Mouse (Mus musculus) activated CD4-positive, CD25-positive, alpha-beta regulatory T cell, adult 4 months (primary cell): ENCODE data around the gene Adh7. TPM values are rescaled to one million over a fixed set of nuclear protein-coding genes. Genes with fewer than 3 reads are reported as not detected.
A peak's percentile ranks its signal among the peaks of the same experiment; 100 is the strongest.

Experiments
- ATAC-seq: one replicate; pipeline ENCODE4 v1.8.0; 2017
- polyA plus RNA-seq, 2 experiments: library from polyadenylated mRNA; unstranded; fragments of 100-300 nt; shearing (Covaris generic); gene quantifications; one replicate each; pipeline ENCODE4 v1.2.1; 2017

Gene Adh7
- polyA plus RNA-seq, 2 experiments from 2014 or later, result not detected

DNA sequence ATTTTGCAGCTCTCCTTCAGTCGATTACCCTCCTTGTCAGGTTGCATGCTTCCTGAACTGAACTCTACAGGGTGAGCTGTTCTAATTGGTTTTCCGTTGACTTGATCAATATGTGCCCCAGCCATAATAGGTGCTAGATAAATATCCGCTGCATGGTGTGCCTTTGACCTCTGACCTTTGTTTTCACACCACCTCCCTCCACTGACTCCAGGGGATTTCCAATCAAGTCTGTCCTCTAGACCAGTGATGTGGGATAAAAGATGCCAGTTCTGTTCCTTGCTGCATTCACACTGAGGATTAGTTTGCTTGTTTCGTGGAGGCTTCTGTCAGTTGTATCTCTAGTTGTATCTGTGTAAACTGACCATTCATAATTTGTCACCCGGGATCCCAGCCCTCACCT is 36.6 kb downstream of the Adh7 start:
- no peak for ATAC-seq

DNA sequence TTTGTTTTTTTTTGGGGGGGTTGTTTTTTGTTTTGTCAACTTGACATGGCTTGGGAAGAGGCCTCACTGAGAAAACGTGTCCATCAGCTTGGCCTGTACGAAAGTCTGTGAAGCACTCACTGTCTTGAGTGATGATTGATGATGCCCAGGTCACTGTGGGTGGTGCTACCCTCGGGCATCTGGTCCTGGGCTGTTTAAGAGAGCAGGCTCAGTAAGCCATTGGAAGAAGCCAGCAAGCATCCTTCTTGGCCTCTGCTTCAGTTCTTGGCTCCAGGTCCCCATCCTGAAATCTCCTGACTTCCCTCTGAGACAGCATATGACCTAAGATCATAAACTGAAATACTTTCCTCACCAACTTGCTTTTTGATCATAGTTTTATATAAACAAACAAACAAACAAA is 37.8 kb downstream of the Adh7 start:
- ATAC-seq, result no peak

DNA sequence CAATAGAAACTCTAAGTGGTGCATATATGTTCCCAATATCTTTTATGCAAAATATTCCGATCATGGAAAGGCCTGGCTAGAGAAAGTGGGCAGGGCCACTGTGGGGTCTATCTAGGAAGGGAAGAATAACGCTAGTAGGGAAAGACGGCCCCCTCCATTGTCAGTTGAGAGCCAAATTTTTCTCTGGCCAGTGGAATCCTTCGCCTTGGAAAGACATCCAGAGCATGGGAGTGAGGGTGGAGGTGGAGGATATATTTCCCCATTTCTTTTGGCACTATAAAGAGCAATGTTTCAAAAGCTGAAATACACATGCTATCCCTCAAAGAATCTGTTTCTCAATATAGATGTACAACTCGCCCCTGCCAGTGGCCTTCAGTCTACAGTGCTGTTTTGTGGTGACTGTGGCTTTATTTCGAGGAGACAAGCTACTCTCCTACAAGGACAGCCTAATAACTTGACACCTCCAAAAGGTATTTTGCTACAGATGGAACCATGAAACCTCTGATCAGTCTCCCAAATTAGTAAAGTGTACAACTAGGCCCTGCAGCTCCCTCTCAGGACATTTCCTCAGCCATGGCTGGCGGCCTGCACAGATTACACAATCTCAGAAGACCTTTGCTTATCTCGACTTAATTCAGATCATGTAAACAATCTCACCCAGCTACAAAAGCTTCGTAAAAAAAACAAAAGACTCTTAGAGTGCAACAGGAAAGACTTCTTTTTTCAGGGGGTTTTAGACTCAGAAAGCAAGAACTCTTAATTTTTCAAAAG is 38.4 kb downstream of the Adh7 start:
- ATAC-seq, result no peak

DNA sequence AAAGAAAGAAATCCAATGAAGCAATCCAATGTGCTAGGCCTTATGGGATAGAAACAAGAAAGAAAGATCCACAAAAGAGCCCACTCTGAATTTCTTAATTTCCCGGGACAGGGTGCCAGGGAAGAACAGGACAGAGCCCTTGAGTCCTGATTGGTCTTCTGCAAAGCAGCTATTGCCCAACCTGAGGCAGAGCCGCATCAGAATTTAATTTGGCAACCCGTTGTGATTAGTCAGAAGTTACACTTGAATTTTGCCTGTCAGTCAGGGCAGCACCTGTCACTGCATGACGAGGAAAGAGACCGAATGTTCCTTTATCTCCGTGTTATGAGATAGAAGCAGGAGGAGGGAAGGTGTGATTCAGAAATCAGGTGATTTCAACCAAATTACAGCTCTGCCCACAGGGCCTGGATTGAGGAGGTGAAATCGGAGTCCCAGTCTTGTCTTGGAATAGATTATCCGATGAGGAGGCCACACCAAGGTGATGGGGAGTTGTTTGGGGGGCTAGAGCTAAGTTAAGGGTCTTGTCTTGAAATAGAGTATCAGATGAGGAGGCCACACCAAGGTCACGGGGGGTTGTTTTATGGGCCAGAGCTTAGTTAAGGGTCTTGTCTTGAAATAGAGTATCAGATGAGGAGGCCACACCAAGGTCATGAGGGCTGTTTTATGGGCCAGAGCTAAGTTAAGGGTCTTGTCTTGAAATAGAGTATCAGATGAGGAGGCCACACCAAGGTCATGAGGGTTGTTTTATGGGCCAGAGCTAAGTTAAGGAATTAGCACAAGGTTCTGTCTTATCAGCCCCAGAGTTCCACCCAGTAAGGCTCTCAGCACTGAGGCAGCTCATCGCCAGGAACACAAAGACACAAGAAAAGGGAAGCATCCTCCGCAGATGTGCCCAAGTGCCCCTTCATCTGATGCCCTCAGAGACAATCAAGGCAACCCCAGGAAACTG is 43.4 kb downstream of the Adh7 start, which contains the start of gene Adh1:
TSS of gene Adh1 (plus strand) at position 271 of the 949 bp plus-strand sequence.
- ATAC-seq, result no peak

GRCm38 (mm10) chr3:138262568-138262967 is 45.0 kb downstream of the Adh7 start:
- ATAC-seq, result no peak

- ATAC-seq, result no peak
Observed at GRCm38 (mm10) chr3:138263154-138263930, 45.8 kb downstream of the Adh7 start.

GRCm38 (mm10) chr3:138264648-138265047 is 47.1 kb downstream of the Adh7 start:
- peak; percentile 59 for ATAC-seq

GRCm38 (mm10) chr3:138270507-138270906 is 52.9 kb downstream of the Adh7 start:
- ATAC-seq, result no peak

DNA sequence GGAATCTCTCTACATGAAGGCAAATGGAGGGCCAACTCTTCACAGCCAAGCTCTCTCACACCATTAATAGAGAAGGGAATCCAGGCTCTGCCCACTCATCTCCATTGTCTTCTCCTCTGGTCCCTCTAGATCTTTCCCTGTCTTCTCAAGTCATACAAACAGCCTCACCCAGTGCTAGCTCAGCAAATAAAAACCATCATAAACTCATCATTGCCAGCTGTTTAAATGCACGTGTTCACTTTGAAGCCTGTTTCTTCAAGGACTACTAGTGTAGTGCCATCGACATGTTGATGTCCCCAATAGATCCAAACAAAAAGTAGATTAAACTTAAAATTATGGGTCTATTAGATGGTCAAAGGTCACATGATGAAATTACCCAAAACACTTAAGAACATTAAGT is 53.7 kb downstream of the Adh7 start:
- ATAC-seq, result no peak

DNA sequence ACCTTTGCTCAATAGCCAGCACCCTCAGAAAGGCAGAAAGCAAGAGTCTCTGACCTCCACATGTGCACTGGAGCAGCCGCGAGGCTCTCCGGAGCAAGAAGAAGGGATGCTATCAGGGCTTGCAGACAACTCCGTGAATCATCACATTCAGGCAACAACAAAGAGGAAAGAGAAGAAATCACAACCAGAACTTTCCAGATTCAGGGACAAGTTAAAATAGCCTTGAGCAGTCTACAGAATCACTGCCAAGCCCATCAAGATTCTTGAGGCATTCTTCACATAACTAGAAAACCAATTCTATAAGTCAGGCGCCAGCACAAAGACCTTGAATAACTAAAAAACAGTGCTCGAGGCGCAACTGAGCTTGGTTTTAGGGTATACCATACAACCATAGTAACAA is 55.5 kb downstream of the Adh7 start:
- no peak for ATAC-seq

- peak; percentile 86 for ATAC-seq
Observed at GRCm38 (mm10) chr3:138275100-138275499, 57.5 kb downstream of the Adh7 start.

DNA sequence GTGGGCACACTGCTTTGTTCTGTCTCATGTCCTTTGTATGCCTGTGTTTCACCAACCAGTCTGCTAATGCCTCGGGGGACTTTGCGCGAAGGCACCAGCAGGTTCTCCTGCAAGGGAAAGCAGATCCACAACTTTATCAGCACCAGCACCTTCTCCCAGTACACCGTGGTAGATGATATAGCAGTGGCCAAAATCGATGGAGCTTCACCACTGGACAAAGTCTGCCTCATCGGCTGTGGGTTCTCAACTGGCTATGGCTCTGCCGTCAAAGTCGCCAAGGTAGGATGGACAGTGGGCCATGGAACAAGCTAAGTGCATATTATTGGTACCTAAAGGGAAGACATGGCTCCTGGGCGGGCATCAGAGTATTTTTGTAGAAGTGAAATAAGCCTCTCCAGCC is 65.0 kb downstream of the Adh7 start:
- no peak for ATAC-seq

Other genes with a start within 250 kb of the Adh7 start
- gene Dapp1, start 236.2 kb upstream of the Adh7 start, polyA plus RNA-seq, result 10 to 100 TPM; 58.7 to 78.7 TPM
- not detected for gene 1110002E22Rik, start 152.7 kb upstream of the Adh7 start, polyA plus RNA-seq
- not detected for gene Gm5105, start 150.4 kb upstream of the Adh7 start, polyA plus RNA-seq
- 10 to 100 TPM in 1 of 2 experiments, 1 to 10 TPM in 1; 8.7 to 10.0 TPM for gene Trmt10a, start 74.3 kb upstream of the Adh7 start, polyA plus RNA-seq
- 1 to 10 TPM; 2.9 to 3.6 TPM for gene Mttp, start 72.8 kb upstream of the Adh7 start, polyA plus RNA-seq
- not detected for gene 4930579F01Rik, start 23.9 kb upstream of the Adh7 start, polyA plus RNA-seq
- 1 to 10 TPM; 1.1 to 1.7 TPM for gene Adh1, start 43.2 kb downstream of the Adh7 start, polyA plus RNA-seq
- gene Adh6a, start 95.5 kb downstream of the Adh7 start, polyA plus RNA-seq, result not detected
- gene Adh6b, start 124.0 kb downstream of the Adh7 start, polyA plus RNA-seq, result not detected
- under 1 TPM; 0.25 to 0.38 TPM for gene Adh4, start 197.7 kb downstream of the Adh7 start, polyA plus RNA-seq
- 100 to 1,000 TPM; 117 to 122 TPM for gene Adh5, start 225.3 kb downstream of the Adh7 start, polyA plus RNA-seq